Mouse (Mus musculus): ENCODE measurements around the gene 4933405L10Rik. TPM values are rescaled to one million over a fixed set of nuclear protein-coding genes. Genes with fewer than 3 reads are reported as not detected.
A peak's percentile ranks its signal among the peaks of the same experiment; 100 is the strongest.

4933405L10Rik gene
- polyA plus RNA-seq, 1 experiment from 2014 or later, result 0.27 TPM

DNA sequence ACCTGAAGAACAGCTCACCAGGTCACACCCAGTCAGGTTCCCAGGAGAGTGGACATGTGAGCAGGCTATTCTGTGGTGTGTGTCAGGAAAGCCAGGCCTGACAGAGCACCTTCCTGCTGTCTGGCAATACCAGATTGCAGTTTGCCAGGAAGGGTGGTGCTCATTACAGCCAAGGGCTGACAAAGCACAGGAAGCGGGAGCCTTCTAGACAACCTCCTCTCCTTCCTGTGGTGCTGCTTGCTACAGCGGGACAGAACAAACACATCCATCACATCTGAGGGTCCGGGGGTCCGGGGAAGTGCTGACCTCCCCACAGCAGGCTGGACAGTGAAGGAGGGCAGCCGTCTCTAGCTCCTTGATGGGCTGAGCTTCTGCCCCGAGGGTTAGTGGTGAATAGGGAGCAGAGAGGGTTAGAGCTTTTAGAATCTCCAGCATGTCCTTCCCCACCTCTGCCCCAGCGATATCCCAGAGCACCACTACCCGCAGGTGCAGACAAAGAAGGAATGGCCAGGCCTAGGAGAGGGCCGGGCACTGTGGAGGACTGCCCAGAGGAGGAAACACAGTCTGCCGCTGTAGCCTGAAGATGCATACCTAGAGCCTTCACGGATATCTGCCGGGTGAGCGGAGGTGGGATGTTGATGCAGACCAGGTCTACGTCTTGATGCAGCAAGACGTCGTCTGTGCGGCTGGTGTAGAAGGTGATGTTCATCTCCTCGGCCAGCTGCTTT lies 20.1 kb downstream of the 4933405L10Rik start:
- Histone ChIP-seq H3K36me3 (replicated peaks; ENCODE audit: control insufficient read depth, insufficient read depth) (peaks cover 52% of the 10 kb centered on the region), H3K4me1 (replicated peaks; ENCODE audit: control insufficient read depth, insufficient read depth, low read length) (no peaks in the 10 kb centered on the region), H3K4me2 (replicated peaks) (no peak overlapping the region), H3K4me3 (replicated peaks; ENCODE audit: low read length) (no peak overlapping the region), H3K27ac (no peak overlapping the region), H3K9ac (no peak overlapping the region), H3K9me3 (ENCODE audit: control insufficient read depth, low read length) (no peaks in the 10 kb centered on the region), H3K27me3 (ENCODE audit: control insufficient read depth, insufficient read depth, low read length) (no peaks in the 10 kb centered on the region)
- WGBS, result 95% methylated on average over 18 of the region's 18 CpGs
- DNase-seq (ENCODE audit: low spot score) (no peak), ATAC-seq (ENCODE audit: low FRiP score) (no peak)

DNA sequence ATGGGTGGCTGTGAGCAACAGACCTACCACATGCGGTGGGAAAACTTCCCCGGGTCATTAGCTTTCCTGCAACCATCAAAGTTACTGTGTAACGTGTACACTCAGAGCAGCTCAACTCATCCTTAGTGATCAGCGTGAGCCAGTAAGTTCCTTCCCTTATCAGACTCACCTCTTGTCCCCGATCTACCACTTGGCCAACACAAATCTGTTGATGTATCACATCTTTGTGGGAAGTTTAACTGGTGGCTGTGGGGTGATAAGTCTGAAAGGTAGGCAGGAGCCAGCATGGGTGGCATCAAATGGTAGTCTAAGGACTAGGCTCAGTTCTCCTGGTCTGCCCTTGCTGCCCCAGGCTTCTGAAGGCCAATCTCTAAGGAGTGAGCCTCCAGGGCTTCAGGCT lies 24.7 kb downstream of the 4933405L10Rik start:
- H3K4me1 ChIP-seq (replicated peaks; ENCODE audit: control insufficient read depth, insufficient read depth, low read length), result no peaks in the 10 kb centered on the region
- no peaks in the 10 kb centered on the region for H3K9me3 ChIP-seq (ENCODE audit: control insufficient read depth, low read length)
- DNase-seq (ENCODE audit: low spot score) (no peak), ATAC-seq (ENCODE audit: low FRiP score) (no peak)
- 91% methylated on average over 5 of the region's 5 CpGs for WGBS
- no peaks in the 10 kb centered on the region for H3K27me3 ChIP-seq (ENCODE audit: control insufficient read depth, insufficient read depth, low read length)
- H3K4me2 ChIP-seq (replicated peaks), result no peak overlapping the region
- no peak overlapping the region for H3K4me3 ChIP-seq (replicated peaks; ENCODE audit: low read length)
- no peak overlapping the region for H3K27ac ChIP-seq
- H3K36me3 ChIP-seq (replicated peaks; ENCODE audit: control insufficient read depth, insufficient read depth), result peaks cover 19% of the 10 kb centered on the region
- H3K9ac ChIP-seq, result no peak overlapping the region

GRCm38 (mm10) chr8:105739216-105739615 lies 31.8 kb downstream of the 4933405L10Rik start:
- no peak for DNase-seq (ENCODE audit: low spot score)
- Histone ChIP-seq H3K4me1 (replicated peaks; ENCODE audit: control insufficient read depth, insufficient read depth, low read length) (no peaks in the 10 kb centered on the region), H3K27me3 (ENCODE audit: control insufficient read depth, insufficient read depth, low read length) (no peaks in the 10 kb centered on the region), H3K9me3 (ENCODE audit: control insufficient read depth, low read length) (no peaks in the 10 kb centered on the region), H3K4me3 (replicated peaks; ENCODE audit: low read length) (no peak overlapping the region), H3K36me3 (replicated peaks; ENCODE audit: control insufficient read depth, insufficient read depth) (0 out of 2 replicates have a peak, but pooled peaks cover 4% of the 10 kb centered on the region), H3K4me2 (replicated peaks) (no peak overlapping the region), H3K27ac (no peak overlapping the region), H3K9ac (no peak overlapping the region)
- no peak for ATAC-seq (ENCODE audit: low FRiP score)
- 95% methylated on average over 5 of the region's 5 CpGs for WGBS

DNA sequence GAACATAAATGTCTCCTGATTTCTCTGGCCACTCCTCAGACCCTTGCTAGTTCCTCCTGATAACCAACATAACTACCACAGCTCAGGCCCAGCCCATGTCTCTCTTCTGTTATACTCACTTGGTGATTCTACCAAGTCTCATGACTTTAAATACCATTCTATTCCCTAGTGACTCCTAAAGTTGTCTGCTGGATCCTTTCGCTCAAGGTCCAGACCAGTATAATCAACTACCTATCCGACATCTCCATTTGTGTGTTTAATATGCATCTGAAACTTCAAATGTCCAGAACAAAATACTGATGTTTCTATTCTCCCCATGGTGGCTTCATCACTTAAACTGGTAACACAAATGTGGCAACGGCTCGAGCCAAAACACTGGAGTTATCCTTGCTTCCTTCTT lies 35.8 kb downstream of the 4933405L10Rik start:
- 90% methylated on average over 4 of the region's 4 CpGs for WGBS
- no peaks in the 10 kb centered on the region for H3K27me3 ChIP-seq (ENCODE audit: control insufficient read depth, insufficient read depth, low read length)
- no peak overlapping the region for H3K4me3 ChIP-seq (replicated peaks; ENCODE audit: low read length)
- no peak overlapping the region for H3K4me2 ChIP-seq (replicated peaks)
- DNase-seq (ENCODE audit: low spot score) (no peak), ATAC-seq (ENCODE audit: low FRiP score) (no peak)
- H3K36me3 ChIP-seq (replicated peaks; ENCODE audit: control insufficient read depth, insufficient read depth), result 0 out of 2 replicates have a peak, but pooled peaks cover 1% of the 10 kb centered on the region
- no peaks in the 10 kb centered on the region; the same call in 1 of the 2 replicates for H3K4me1 ChIP-seq (replicated peaks; ENCODE audit: control insufficient read depth, insufficient read depth, low read length)
- no peaks in the 10 kb centered on the region for H3K9me3 ChIP-seq (ENCODE audit: control insufficient read depth, low read length)
- H3K9ac ChIP-seq, result no peak overlapping the region
- no peak overlapping the region for H3K27ac ChIP-seq

DNA sequence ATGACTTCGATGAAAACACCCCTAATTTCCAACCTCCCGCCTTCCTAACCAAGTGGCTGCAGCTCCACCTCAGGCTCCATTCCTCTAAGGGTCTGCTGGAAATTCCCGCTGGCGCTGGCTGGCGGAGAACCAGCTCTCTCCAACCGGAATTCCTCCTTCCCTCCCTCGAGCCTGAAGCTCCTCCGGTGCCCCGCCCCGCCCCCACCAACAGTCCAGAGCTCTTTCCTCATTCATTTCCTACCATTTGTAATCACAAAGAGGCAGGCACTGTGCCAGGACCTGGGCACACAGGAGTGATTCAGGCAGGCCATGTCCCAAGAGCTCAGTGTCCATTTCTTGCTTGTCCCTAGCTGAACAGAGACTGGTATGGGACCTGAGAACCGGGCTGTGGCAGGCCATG lies 43.2 kb downstream of the 4933405L10Rik start:
- Histone ChIP-seq H3K9ac (peak overlapping the region; percentile 32; the same call in 1 of the 2 replicates), H3K4me3 (replicated peaks; ENCODE audit: low read length) (no peak overlapping the region), H3K9me3 (ENCODE audit: control insufficient read depth, low read length) (no peaks in the 10 kb centered on the region), H3K4me2 (replicated peaks) (peak overlapping the region; percentile 20), H3K27ac (no peak overlapping the region), H3K4me1 (replicated peaks; ENCODE audit: control insufficient read depth, insufficient read depth, low read length) (peaks cover 38% of the 10 kb centered on the region), H3K36me3 (replicated peaks; ENCODE audit: control insufficient read depth, insufficient read depth) (no peaks in the 10 kb centered on the region), H3K27me3 (ENCODE audit: control insufficient read depth, insufficient read depth, low read length) (no peaks in the 10 kb centered on the region)
- peak; percentile 38 for DNase-seq (ENCODE audit: low spot score)
- 10% methylated on average over 11 of the region's 11 CpGs for WGBS
- peak; percentile 48; the same call in 1 of the 2 replicates for ATAC-seq (ENCODE audit: low FRiP score)

DNA sequence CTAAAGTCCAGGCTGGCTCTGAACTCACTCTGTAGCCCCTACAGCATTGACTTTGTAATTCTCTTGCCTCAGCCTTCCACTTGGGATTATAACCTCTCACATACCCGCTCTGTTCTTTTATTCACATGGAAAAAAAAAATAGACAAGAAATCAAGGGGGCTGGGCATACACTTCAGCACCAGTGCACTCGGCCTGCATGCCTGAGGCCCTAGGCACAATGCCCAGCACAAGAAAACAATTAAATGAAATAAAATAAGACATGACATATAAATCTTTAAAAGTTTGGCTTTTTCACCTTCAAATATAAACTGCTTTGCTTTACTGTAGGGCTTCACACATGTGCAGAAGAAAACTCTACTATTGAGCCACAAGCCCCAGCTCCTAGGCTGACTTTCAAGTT lies 46.5 kb downstream of the 4933405L10Rik start:
- Histone ChIP-seq H3K27ac (no peak overlapping the region), H3K4me1 (replicated peaks; ENCODE audit: control insufficient read depth, insufficient read depth, low read length) (peaks cover 47% of the 10 kb centered on the region), H3K36me3 (replicated peaks; ENCODE audit: control insufficient read depth, insufficient read depth) (no peaks in the 10 kb centered on the region), H3K27me3 (ENCODE audit: control insufficient read depth, insufficient read depth, low read length) (no peaks in the 10 kb centered on the region), H3K4me2 (replicated peaks) (no peak overlapping the region), H3K9ac (no peak overlapping the region), H3K9me3 (ENCODE audit: control insufficient read depth, low read length) (no peaks in the 10 kb centered on the region), H3K4me3 (replicated peaks; ENCODE audit: low read length) (no peak overlapping the region)
- ATAC-seq (ENCODE audit: low FRiP score), result no peak
- no peak for DNase-seq (ENCODE audit: low spot score)
- 61% methylated on average over 2 of the region's 2 CpGs for WGBS

DNA sequence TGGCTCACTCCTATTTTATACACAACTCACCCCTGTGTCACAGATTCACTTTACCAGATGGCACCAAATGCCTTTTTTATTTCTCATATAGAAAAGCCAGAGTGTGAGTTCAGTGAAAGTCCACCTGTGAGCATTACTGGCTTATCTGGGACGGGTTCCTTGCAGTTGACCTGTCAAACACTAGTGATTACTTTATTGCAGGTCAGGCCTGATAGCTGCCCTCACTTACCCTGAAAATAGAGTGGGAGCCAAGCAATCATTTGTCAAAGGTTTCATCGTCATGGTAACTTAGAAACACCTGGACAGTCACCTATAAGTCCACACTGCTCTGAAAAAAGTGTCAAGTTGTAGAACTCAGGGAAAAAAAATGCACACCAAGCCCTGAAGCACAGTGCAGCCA lies 47.2 kb downstream of the 4933405L10Rik start:
- H3K4me1 ChIP-seq (replicated peaks; ENCODE audit: control insufficient read depth, insufficient read depth, low read length), result peaks cover 48% of the 10 kb centered on the region
- 86% methylated on average over 2 of the region's 2 CpGs for WGBS

DNA sequence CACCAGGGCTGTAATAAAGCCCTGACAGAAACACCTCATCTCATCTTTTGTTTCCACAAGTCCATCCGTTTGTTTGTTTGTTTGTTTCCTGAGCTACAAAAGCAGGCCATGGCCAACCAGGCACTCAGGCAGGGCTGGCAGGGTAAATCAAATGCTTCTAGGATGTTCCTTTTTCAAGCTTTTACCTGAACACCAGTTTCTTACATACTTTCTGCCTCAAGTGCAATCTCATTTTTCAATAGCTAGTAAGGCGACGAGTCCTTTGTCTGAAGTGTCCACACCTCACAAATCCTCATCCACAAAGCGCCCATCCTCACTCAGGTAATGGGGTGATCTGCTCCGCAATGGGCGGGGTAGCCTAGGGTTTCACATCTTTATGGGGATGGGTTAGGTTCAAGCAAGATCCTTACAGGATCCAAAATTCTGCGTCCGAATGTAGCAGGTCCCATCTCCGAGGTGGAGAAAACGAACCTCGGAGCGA lies 50.4 kb downstream of the 4933405L10Rik start:
- WGBS, result under 1% methylated on average over 12 of the region's 12 CpGs
- Histone ChIP-seq H3K27me3 (ENCODE audit: control insufficient read depth, insufficient read depth, low read length) (no peaks in the 10 kb centered on the region), H3K9ac (peak overlapping the region; percentile 94), H3K4me1 (replicated peaks; ENCODE audit: control insufficient read depth, insufficient read depth, low read length) (peaks cover 31% of the 10 kb centered on the region), H3K4me2 (replicated peaks) (peak overlapping the region; percentile 77), H3K36me3 (replicated peaks; ENCODE audit: control insufficient read depth, insufficient read depth) (no peaks in the 10 kb centered on the region), H3K9me3 (ENCODE audit: control insufficient read depth, low read length) (no peaks in the 10 kb centered on the region), H3K4me3 (replicated peaks; ENCODE audit: low read length) (peak overlapping the region; percentile 82), H3K27ac (peak overlapping the region; percentile 93)
- DNase-seq (ENCODE audit: low spot score) (peak; percentile 38), ATAC-seq (ENCODE audit: low FRiP score) (peak; percentile 28; the same call in 1 of the 2 replicates)

More for the DNA sequence above, 47.2 kb downstream of the 4933405L10Rik start:
- Histone ChIP-seq H3K9ac (no peak overlapping the region), H3K4me3 (replicated peaks; ENCODE audit: low read length) (no peak overlapping the region), H3K9me3 (ENCODE audit: control insufficient read depth, low read length) (no peaks in the 10 kb centered on the region), H3K4me2 (replicated peaks) (no peak overlapping the region), H3K36me3 (replicated peaks; ENCODE audit: control insufficient read depth, insufficient read depth) (no peaks in the 10 kb centered on the region), H3K27ac (no peak overlapping the region), H3K27me3 (ENCODE audit: control insufficient read depth, insufficient read depth, low read length) (no peaks in the 10 kb centered on the region)
- no peak for ATAC-seq (ENCODE audit: low FRiP score)
- no peak for DNase-seq (ENCODE audit: low spot score)

DNA sequence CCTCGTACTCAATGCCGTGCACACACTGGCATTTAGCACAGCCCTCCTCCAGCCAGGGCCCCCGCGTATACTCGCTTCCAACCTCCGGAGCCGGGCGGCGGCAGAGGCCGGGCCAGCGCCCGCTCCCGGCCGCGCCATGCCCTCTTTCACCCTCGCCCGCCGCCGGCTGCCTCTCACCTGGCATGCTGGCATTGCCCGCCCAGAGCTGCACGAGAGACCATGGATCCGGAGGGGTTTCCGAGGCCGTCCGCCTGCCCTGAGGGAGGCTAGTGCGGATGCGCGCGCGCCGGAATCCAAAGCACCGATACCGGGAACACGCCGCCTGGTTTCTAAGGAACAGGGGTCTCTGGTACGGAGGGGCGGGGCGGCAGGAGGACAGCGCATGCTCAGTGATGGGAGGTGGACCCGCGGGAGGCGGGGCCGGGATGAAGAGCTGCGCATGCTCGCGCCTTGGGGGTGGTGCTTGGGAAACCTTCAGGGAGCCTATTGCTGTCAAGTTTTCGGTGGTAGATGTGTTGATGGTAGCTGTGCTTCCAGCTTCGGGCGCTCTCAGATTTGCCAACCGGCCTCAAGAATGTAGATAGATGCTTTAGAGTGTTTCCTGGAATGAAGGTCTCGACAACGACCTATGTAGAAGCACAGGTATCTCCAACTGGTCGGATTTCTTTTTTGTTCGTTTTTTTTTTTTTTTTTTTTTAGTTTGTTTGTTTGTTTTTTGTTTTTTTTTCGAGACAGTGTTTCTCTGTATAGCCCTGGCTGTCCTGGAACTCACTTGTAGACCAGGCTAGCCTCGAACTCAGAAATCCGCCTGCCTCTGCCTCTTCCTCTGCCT lies 51.0 kb downstream of the 4933405L10Rik start, which contains the start of gene Gfod2:
Gene Gfod2, minus strand, starts transcription at position 388 of the 832 bp plus-strand sequence.
- no peaks in the 10 kb centered on the region for H3K27me3 ChIP-seq (ENCODE audit: control insufficient read depth, insufficient read depth, low read length)
- ATAC-seq (ENCODE audit: low FRiP score) (peak; percentile 98), DNase-seq (ENCODE audit: low spot score) (peak; percentile 98)
- no peaks in the 10 kb centered on the region for H3K9me3 ChIP-seq (ENCODE audit: control insufficient read depth, low read length)
- H3K36me3 ChIP-seq (replicated peaks; ENCODE audit: control insufficient read depth, insufficient read depth), result no peaks in the 10 kb centered on the region
- peak within 1 kb of the TSS; percentile 94 for H3K9ac ChIP-seq
- peak within 1 kb of the TSS; percentile 82 for H3K4me3 ChIP-seq (replicated peaks; ENCODE audit: low read length)
- H3K27ac ChIP-seq, result peak within 1 kb of the TSS; percentile 93
- peak within 1 kb of the TSS; percentile 77 for H3K4me2 ChIP-seq (replicated peaks)
- 4% methylated on average over 57 of the region's 57 CpGs for WGBS
- peaks cover 31% of the 10 kb centered on the region for H3K4me1 ChIP-seq (replicated peaks; ENCODE audit: control insufficient read depth, insufficient read depth, low read length)
